Comparison of ENCODE assay signal across 21 mouse cellular contexts in the genomic region with DNA sequence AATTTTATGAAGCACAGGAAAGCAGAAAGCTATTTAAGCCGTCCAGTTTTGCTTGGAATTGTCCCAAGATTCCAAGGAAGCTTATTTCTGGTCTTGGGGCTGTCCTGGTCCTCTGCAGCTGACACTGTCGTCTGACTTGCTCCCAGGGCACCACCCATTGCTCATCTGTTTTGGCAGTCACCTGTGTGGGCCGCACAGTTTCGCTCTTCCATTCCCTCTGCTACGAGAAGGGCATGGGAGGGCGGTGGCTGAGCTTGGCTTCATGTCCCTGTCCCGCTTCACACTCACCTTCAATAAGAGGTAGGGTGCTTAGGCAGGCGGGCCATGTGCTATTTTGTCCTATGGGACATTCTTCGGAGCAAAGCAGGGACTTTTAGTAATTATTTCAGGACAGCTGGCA.
DNase-seq lines count a peak whose midpoint lies in the region; ATAC-seq lines count a peak whose summit lies in the region.
"Had no signal": no experiment of that assay in that cellular context is flagged by ENCODE, and none has a peak within 500 bp of the region (broad histone marks: within the 10 kb centered on the region; RNA-seq: fewer than 3 reads in every experiment).

No protein-coding gene starts in this region.

- H3K9me3 ChIP-seq in megakaryocyte, embryonic 14.5 days = peaks cover 7% of the 10 kb centered on the region
- H3K9me3 ChIP-seq: embryonic facial prominence, embryonic 10.5 days; G1E; hindbrain, embryonic 12.5 days; liver, embryonic 15.5 days; midbrain, embryonic 13.5 days had no signal

- H3K27me3 ChIP-seq in megakaryocyte, embryonic 14.5 days (replicated peaks) = peaks cover 29% of the 10 kb centered on the region
- H3K27me3 ChIP-seq: hindbrain, embryonic 12.5 days; liver, embryonic 15.5 days; midbrain, embryonic 13.5 days had no signal

- peak; percentile 47 for DNase-seq in heart, adult 8-10 months (ENCODE audit: low spot score)
- no peak for DNase-seq in heart, postnatal 25 days (ENCODE audit: low spot score)
- DNase-seq in heart, postnatal 4 days = peak; percentile 19
- no peak for DNase-seq in ovary, adult 18-20 months (ENCODE audit: low spot score)
- no peak for DNase-seq in cerebellum, postnatal 36 days
- DNase-seq: cerebellum, adult 11 months; cerebellum, postnatal 25 days; left cerebral cortex, postnatal 4 days; lung, postnatal 10 days; retina, postnatal 1 day; right cerebral cortex, postnatal 4 days; thymus, postnatal 14 days had no signal

- intact Hi-C loops in heart, postnatal 25 days (cut with DNase I) = no loop called here

- no peak for ATAC-seq in megakaryocyte, adult 5-6 weeks (ENCODE audit: poor library complexity, severe bottlenecking)
- ATAC-seq: forebrain, embryonic 14.5 days; midbrain, embryonic 13.5 days had no signal

- H3K36me3 ChIP-seq in megakaryocyte, embryonic 14.5 days (replicated peaks; ENCODE audit: low read length) = peaks cover 3% of the 10 kb centered on the region
- H3K36me3 ChIP-seq: embryonic facial prominence, embryonic 10.5 days; hindbrain, embryonic 12.5 days; liver, embryonic 15.5 days; midbrain, embryonic 13.5 days had no signal

- peaks cover 74% of the 10 kb centered on the region for H3K4me1 ChIP-seq in megakaryocyte, embryonic 14.5 days

- peak overlapping the region; percentile 43 for H3K4me3 ChIP-seq in megakaryocyte, embryonic 14.5 days (replicated peaks)
- H3K4me3 ChIP-seq: embryonic facial prominence, embryonic 10.5 days; hindbrain, embryonic 12.5 days; liver, embryonic 15.5 days; midbrain, embryonic 13.5 days; myocyte had no signal

Comparison
In these comparisons a context has a peak if more than half of its experiments do, and no peak if none do; other contexts are left out.
1. DNase-seq: peak in heart, adult 8-10 months (single experiment) and heart, postnatal 4 days (single experiment); none in heart, postnatal 25 days (single experiment), ovary, adult 18-20 months (single experiment) and cerebellum, postnatal 36 days (0 of 2).